Mouse (Mus musculus): ENCODE results near the gene Clcc1. TPM values are rescaled to one million over a fixed set of nuclear protein-coding genes. Genes with fewer than 3 reads are reported as not detected.

The Clcc1 gene
- polyA plus RNA-seq, 1 experiment from 2014 or later, result 47.1 TPM

Other genes with a start within 250 kb of the Clcc1 start
- 0.49 and 0.93 TPM in 2 replicates for gene Celsr2, start 238.4 kb upstream of the Clcc1 start, polyA plus RNA-seq (2016; fragmentation: Nextera tagmentation; extraction: Ambion mirVana)
- gene Sars, start 208.7 kb upstream of the Clcc1 start, polyA plus RNA-seq (2016; fragmentation: Nextera tagmentation; extraction: Ambion mirVana), result 132 and 134 TPM in 2 replicates
- gene 1700013F07Rik, start 119.8 kb upstream of the Clcc1 start, polyA plus RNA-seq (2016; fragmentation: Nextera tagmentation; extraction: Ambion mirVana), result not detected in 2 replicates
- 0.08 and 0.13 TPM in 2 replicates for gene 5330417C22Rik, start 117.4 kb upstream of the Clcc1 start, polyA plus RNA-seq (2016; fragmentation: Nextera tagmentation; extraction: Ambion mirVana)
- 17.8 and 19.8 TPM in 2 replicates for gene Tmem167b, start 91.4 kb upstream of the Clcc1 start, polyA plus RNA-seq (2016; fragmentation: Nextera tagmentation; extraction: Ambion mirVana)
- gene Taf13, start 82.2 kb upstream of the Clcc1 start, polyA plus RNA-seq (2016; fragmentation: Nextera tagmentation; extraction: Ambion mirVana), result 13.4 and 16.4 TPM in 2 replicates
- gene Wdr47, start 62.6 kb upstream of the Clcc1 start, polyA plus RNA-seq (2016; fragmentation: Nextera tagmentation; extraction: Ambion mirVana), result 3.0 and 3.5 TPM in 2 replicates
- gene Gpsm2, start 68.4 kb downstream of the Clcc1 start, polyA plus RNA-seq (2016; fragmentation: Nextera tagmentation; extraction: Ambion mirVana), result 51.1 and 53.9 TPM in 2 replicates
- gene Aknad1, start 85.7 kb downstream of the Clcc1 start, polyA plus RNA-seq (2016; fragmentation: Nextera tagmentation; extraction: Ambion mirVana), result 0.24 and 0.37 TPM in 2 replicates
- 21.1 and 24.3 TPM in 2 replicates for gene Stxbp3, start 186.6 kb downstream of the Clcc1 start, polyA plus RNA-seq (2016; fragmentation: Nextera tagmentation; extraction: Ambion mirVana)
- gene Fndc7, start 236.1 kb downstream of the Clcc1 start, polyA plus RNA-seq (2016; fragmentation: Nextera tagmentation; extraction: Ambion mirVana), result 0.07 and 0.10 TPM in 2 replicates